Mouse (Mus musculus): Measurements from ENCODE around the gene Hdac7.

- peak; percentile 35 for TF ChIP-seq CTCF (conservative IDR thresholded peaks at IDR 0.05; ENCODE audit: low read length)
- no peak for TF ChIP-seq POU5F1 (IDR thresholded peaks at IDR 0.05; ENCODE audit: borderline replicate concordance, low read length)
Observed at GRCm38 (mm10) chr15:97784092-97784559, 60.2 kb downstream of the Hdac7 start.

All from E14TG2a.4 (cell line).